Mouse (Mus musculus) forebrain, embryonic 14.5 days (tissue): Measurements from ENCODE around the gene Strap. TPM values are rescaled to one million over a fixed set of nuclear protein-coding genes. Genes with fewer than 3 reads are reported as not detected.

ENCODE experiments used
- ATAC-seq: fragments of 200-750 bp; cut with Nextera tagmentation; 2 replicates; pipeline ENCODE4 v1.8.0; 2017; ENCODE audit warnings: mild to moderate bottlenecking, moderate library complexity
- DNase-seq: peaks from one replicate; pipeline ENCODE4 v3.0.0-alpha.2; 2015; ENCODE audit warnings: low spot score
- H3K27ac ChIP-seq: fragments of 300-500 bp; sonication (generic); 2 replicates; pipeline ENCODE4 v1.5.1; 2014; ENCODE audit warnings: low read depth, mild to moderate bottlenecking, control low read depth, low read length, moderate library complexity
- H3K27me3 ChIP-seq: fragments of 300-500 bp; sonication (generic); replicated peaks from 2 replicates; pipeline ENCODE4 v1.6.1; 2014; ENCODE audit warnings: low read length, control low read depth, mixed read lengths; ENCODE audit not compliant: control insufficient read depth, insufficient read depth
- H3K36me3 ChIP-seq: fragments of 300-500 bp; sonication (generic); 2 replicates; pipeline ENCODE4 v1.6.1; 2014; ENCODE audit warnings: low read length, control low read depth; ENCODE audit not compliant: control insufficient read depth, insufficient read depth
- H3K4me1 ChIP-seq: fragments of 300-500 bp; sonication (generic); 2 replicates; pipeline ENCODE4 v1.6.1; 2014; ENCODE audit warnings: antibody characterized with exemption, low read length, control low read depth; ENCODE audit not compliant: control insufficient read depth, insufficient read depth
- H3K4me2 ChIP-seq: fragments of 300-500 bp; sonication (generic); 2 replicates; pipeline ENCODE4 v1.6.1; 2014; ENCODE audit warnings: mild to moderate bottlenecking, control low read depth, low read length
- H3K4me3 ChIP-seq: fragments of 300-500 bp; sonication (generic); 2 replicates; pipeline ENCODE4 v1.5.1; 2014; ENCODE audit warnings: low read depth, low read length, control low read depth
- H3K9ac ChIP-seq: fragments of 300-500 bp; sonication (generic); 2 replicates; pipeline ENCODE4 v1.6.1; 2014; ENCODE audit warnings: mild to moderate bottlenecking, low read length, control low read depth, moderate library complexity
- H3K9me3 ChIP-seq: fragments of 300-500 bp; sonication (generic); replicated peaks from 2 replicates; pipeline ENCODE4 v1.6.1; 2016; ENCODE audit warnings: low read length, control low read depth, mixed read lengths; ENCODE audit not compliant: control insufficient read depth
- WGBS: fragments of 180-500 bp; shearing (Covaris S2); extraction: QIAGEN DNeasy Blood & Tissue Kit; methylation state at CpG from one replicate; pipeline ENCODE4 v1.1.7; 2014; 5-methylcytosine and 5-hydroxymethylcytosine counted together
- polyA plus RNA-seq: library from polyadenylated mRNA; unstranded; fragments of >200 nt; fragmentation: Nextera tagmentation; extraction: Ambion mirVana; gene quantifications from 2 replicates; pipeline ENCODE4 v1.2.1, GENCODE M21; 2014

Strap gene
- polyA plus RNA-seq, 1 experiment from 2014 or later: 209 TPM

- Histone ChIP-seq H3K4me1 (no peaks in the 10 kb centered on the region), H3K9me3 (no peaks in the 10 kb centered on the region), H3K36me3 (no peaks in the 10 kb centered on the region), H3K4me2 (peak overlapping the region; percentile 9; the same call in 1 of the 2 replicates), H3K4me3 (no peak overlapping the region), H3K27ac (no peak overlapping the region), H3K9ac (no peak overlapping the region), H3K27me3 (no peaks in the 10 kb centered on the region)
- 49% methylated on average over 15 of the region's 15 CpGs for WGBS
- peak; percentile 43 for DNase-seq
- peak; percentile 36; the same call in 1 of the 2 replicates for ATAC-seq
Observed at GRCm38 (mm10) chr6:137760966-137761365, 26.1 kb downstream of the Strap start.

GRCm38 (mm10) chr6:137764572-137765210 is 29.8 kb downstream of the Strap start:
- 31% methylated on average over 3 of the region's 3 CpGs for whole genome bisulfite sequencing
- no peaks in the 10 kb centered on the region for H3K36me3 ChIP-seq
- H3K9me3 ChIP-seq: no peaks in the 10 kb centered on the region
- no peak overlapping the region for H3K4me3 ChIP-seq
- no peak overlapping the region for H3K4me2 ChIP-seq
- no peaks in the 10 kb centered on the region for H3K27me3 ChIP-seq
- DNase-seq (no peak), ATAC-seq (no peak; the same call in 1 of the 2 replicates)
- no peak overlapping the region for H3K27ac ChIP-seq
- no peak overlapping the region for H3K9ac ChIP-seq
- no peaks in the 10 kb centered on the region for H3K4me1 ChIP-seq

GRCm38 (mm10) chr6:137766177-137766576 is 31.3 kb downstream of the Strap start:
- H3K4me1 ChIP-seq: no peaks in the 10 kb centered on the region
- no peaks in the 10 kb centered on the region for H3K27me3 ChIP-seq
- DNase-seq (no peak), ATAC-seq (no peak)
- no peak overlapping the region for H3K9ac ChIP-seq
- H3K4me3 ChIP-seq: no peak overlapping the region
- H3K27ac ChIP-seq: no peak overlapping the region
- no peaks in the 10 kb centered on the region for H3K9me3 ChIP-seq
- no peak overlapping the region for H3K4me2 ChIP-seq
- H3K36me3 ChIP-seq: no peaks in the 10 kb centered on the region

- WGBS: 82% methylated on average over 3 of the region's 3 CpGs
- Histone ChIP-seq H3K9ac (no peak overlapping the region), H3K27ac (no peak overlapping the region), H3K4me3 (no peak overlapping the region), H3K36me3 (no peaks in the 10 kb centered on the region), H3K4me2 (no peak overlapping the region), H3K9me3 (no peaks in the 10 kb centered on the region), H3K27me3 (no peaks in the 10 kb centered on the region), H3K4me1 (no peaks in the 10 kb centered on the region)
- no peak for ATAC-seq
- DNase-seq: no peak
Observed at GRCm38 (mm10) chr6:137771621-137772250, 36.9 kb downstream of the Strap start.

GRCm38 (mm10) chr6:137772918-137773636 is 38.2 kb downstream of the Strap start:
- H3K4me2 ChIP-seq: no peak overlapping the region
- H3K4me1 ChIP-seq: no peaks in the 10 kb centered on the region
- H3K36me3 ChIP-seq: no peaks in the 10 kb centered on the region
- no peaks in the 10 kb centered on the region for H3K9me3 ChIP-seq
- WGBS: 91% methylated on average over 8 of the region's 8 CpGs
- H3K9ac ChIP-seq: no peak overlapping the region
- DNase-seq: no peak
- H3K27ac ChIP-seq: no peak overlapping the region
- H3K27me3 ChIP-seq: no peaks in the 10 kb centered on the region
- no peak overlapping the region for H3K4me3 ChIP-seq
- ATAC-seq: no peak

- WGBS: 92% methylated on average over 6 of the region's 6 CpGs
- Histone ChIP-seq H3K27me3 (no peaks in the 10 kb centered on the region), H3K4me2 (no peak overlapping the region), H3K4me1 (no peaks in the 10 kb centered on the region), H3K9me3 (no peaks in the 10 kb centered on the region), H3K9ac (no peak overlapping the region), H3K36me3 (no peaks in the 10 kb centered on the region), H3K27ac (no peak overlapping the region), H3K4me3 (no peak overlapping the region)
- DNase-seq: no peak
- no peak for ATAC-seq
Observed at GRCm38 (mm10) chr6:137773637-137774028, 38.8 kb downstream of the Strap start.

GRCm38 (mm10) chr6:137774166-137774565 is 39.3 kb downstream of the Strap start:
- H3K27ac ChIP-seq: no peak overlapping the region
- H3K9me3 ChIP-seq: no peaks in the 10 kb centered on the region
- no peak overlapping the region for H3K9ac ChIP-seq
- DNase-seq (no peak), ATAC-seq (no peak)
- no peak overlapping the region for H3K4me3 ChIP-seq
- H3K27me3 ChIP-seq: no peaks in the 10 kb centered on the region
- H3K4me1 ChIP-seq: no peaks in the 10 kb centered on the region
- WGBS: 89% methylated on average over 13 of the region's 13 CpGs
- no peaks in the 10 kb centered on the region for H3K36me3 ChIP-seq
- no peak overlapping the region for H3K4me2 ChIP-seq

- no peak overlapping the region for H3K4me2 ChIP-seq
- DNase-seq: no peak
- WGBS: 89% methylated on average over 8 of the region's 8 CpGs
Observed at GRCm38 (mm10) chr6:137775159-137775558, 40.3 kb downstream of the Strap start.

GRCm38 (mm10) chr6:137776981-137777380 is 42.1 kb downstream of the Strap start:
- no peak for ATAC-seq
- no peaks in the 10 kb centered on the region for H3K27me3 ChIP-seq
- H3K4me1 ChIP-seq: no peaks in the 10 kb centered on the region
- WGBS: 93% methylated on average over 8 of the region's 8 CpGs
- H3K9ac ChIP-seq: no peak overlapping the region
- H3K4me3 ChIP-seq: no peak overlapping the region
- H3K4me2 ChIP-seq: no peak overlapping the region
- H3K27ac ChIP-seq: no peak overlapping the region
- no peaks in the 10 kb centered on the region for H3K9me3 ChIP-seq
- no peak for DNase-seq
- H3K36me3 ChIP-seq: no peaks in the 10 kb centered on the region

More at GRCm38 (mm10) chr6:137775159-137775558, 40.3 kb downstream of the Strap start:
- Histone ChIP-seq H3K9me3 (no peaks in the 10 kb centered on the region), H3K27ac (no peak overlapping the region), H3K4me3 (no peak overlapping the region), H3K36me3 (no peaks in the 10 kb centered on the region), H3K9ac (no peak overlapping the region), H3K27me3 (no peaks in the 10 kb centered on the region), H3K4me1 (no peaks in the 10 kb centered on the region)
- no peak for ATAC-seq
